Mouse (Mus musculus) hindbrain, embryonic 14.5 days (tissue): ENCODE results near the gene Notch1. TPM values are rescaled to one million over a fixed set of nuclear protein-coding genes. Genes with fewer than 3 reads are reported as not detected.

Experiments used
- ATAC-seq: fragments of 200-750 bp; cut with Nextera tagmentation; 2 replicates; pipeline ENCODE4 v1.8.0; 2017; ENCODE audit warnings: moderate number of reproducible peaks, mild to moderate bottlenecking, moderate TSS enrichment, moderate library complexity; ENCODE audit not compliant: low FRiP score
- DNase-seq: peaks from one replicate; pipeline ENCODE4 v3.0.0-alpha.2; 2015; ENCODE audit warnings: low spot score
- H3K27ac ChIP-seq: fragments of 300-500 bp; sonication (generic); 2 replicates; pipeline ENCODE4 v1.5.1; 2014; ENCODE audit warnings: mild to moderate bottlenecking, moderate library complexity
- H3K27me3 ChIP-seq: fragments of 300-500 bp; sonication (generic); 2 replicates; pipeline ENCODE4 v1.6.1; 2014; ENCODE audit warnings: mild to moderate bottlenecking, low read length, mixed read lengths; ENCODE audit not compliant: control insufficient read depth, insufficient read depth
- H3K36me3 ChIP-seq: fragments of 300-500 bp; sonication (generic); replicated peaks from 2 replicates; pipeline ENCODE4 v1.6.1; 2014; ENCODE audit not compliant: control insufficient read depth, insufficient read depth
- H3K4me1 ChIP-seq: fragments of 300-500 bp; sonication (generic); replicated peaks from 2 replicates; pipeline ENCODE4 v1.6.1; 2014; ENCODE audit warnings: antibody characterized with exemption, low read length, mixed read lengths; ENCODE audit not compliant: control insufficient read depth, insufficient read depth
- H3K4me2 ChIP-seq: fragments of 300-500 bp; sonication (generic); replicated peaks from 2 replicates; pipeline ENCODE4 v1.6.1; 2014; ENCODE audit warnings: mild to moderate bottlenecking, moderate library complexity
- H3K4me3 ChIP-seq: fragments of 300-500 bp; sonication (generic); replicated peaks from 2 replicates; pipeline ENCODE4 v1.5.1; 2014; ENCODE audit warnings: mild to moderate bottlenecking, low read length
- H3K9ac ChIP-seq: fragments of 300-500 bp; sonication (generic); 2 replicates; pipeline ENCODE4 v1.6.1; 2014
- H3K9me3 ChIP-seq: fragments of 300-500 bp; sonication (generic); 2 replicates; pipeline ENCODE4 v1.6.1; 2016; ENCODE audit warnings: low read length; ENCODE audit not compliant: control insufficient read depth
- WGBS: fragments of 180-500 bp; shearing (Covaris S2); extraction: QIAGEN DNeasy Blood & Tissue Kit; methylation state at CpG from one replicate; pipeline ENCODE4 v1.1.7; 2014; 5-methylcytosine and 5-hydroxymethylcytosine counted together
- polyA plus RNA-seq: library from polyadenylated mRNA; unstranded; fragments of >200 nt; fragmentation: Nextera tagmentation; extraction: Ambion mirVana; gene quantifications from 2 replicates; pipeline ENCODE4 v1.2.1, GENCODE M21; 2014

Gene Notch1
- polyA plus RNA-seq, 1 experiment from 2014 or later, result 23.3 TPM

DNA sequence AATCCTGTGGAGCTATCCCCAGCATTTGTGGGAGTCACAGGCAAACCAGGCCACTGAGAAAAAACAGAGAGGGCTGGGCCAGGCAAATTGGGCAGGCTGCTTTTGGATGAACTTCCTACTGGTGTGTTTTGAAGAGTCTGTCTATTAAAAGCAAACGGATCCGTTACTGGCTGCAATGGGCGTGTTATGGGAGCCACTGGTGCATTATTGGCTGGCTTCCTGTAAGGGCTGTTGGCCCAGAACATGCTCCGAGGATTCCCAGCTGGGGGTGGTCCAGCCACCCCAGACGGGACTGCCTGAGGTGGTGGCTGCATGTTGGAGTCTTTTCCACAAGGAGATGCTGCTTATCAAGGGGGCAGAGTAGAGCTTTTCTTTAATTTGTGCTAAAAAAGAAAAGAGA lies 74.8 kb downstream of the Notch1 start:
- peaks cover 15% of the 10 kb centered on the region for H3K4me1 ChIP-seq
- no peaks in the 10 kb centered on the region for H3K9me3 ChIP-seq
- no peak for DNase-seq
- ATAC-seq, result no peak
- H3K4me2 ChIP-seq, result no peak overlapping the region
- H3K36me3 ChIP-seq, result peaks cover 52% of the 10 kb centered on the region
- no peak overlapping the region for H3K9ac ChIP-seq
- no peak overlapping the region for H3K4me3 ChIP-seq
- no peaks in the 10 kb centered on the region for H3K27me3 ChIP-seq
- no peak overlapping the region for H3K27ac ChIP-seq
- WGBS, result 82% methylated on average over 5 of the region's 5 CpGs

DNA sequence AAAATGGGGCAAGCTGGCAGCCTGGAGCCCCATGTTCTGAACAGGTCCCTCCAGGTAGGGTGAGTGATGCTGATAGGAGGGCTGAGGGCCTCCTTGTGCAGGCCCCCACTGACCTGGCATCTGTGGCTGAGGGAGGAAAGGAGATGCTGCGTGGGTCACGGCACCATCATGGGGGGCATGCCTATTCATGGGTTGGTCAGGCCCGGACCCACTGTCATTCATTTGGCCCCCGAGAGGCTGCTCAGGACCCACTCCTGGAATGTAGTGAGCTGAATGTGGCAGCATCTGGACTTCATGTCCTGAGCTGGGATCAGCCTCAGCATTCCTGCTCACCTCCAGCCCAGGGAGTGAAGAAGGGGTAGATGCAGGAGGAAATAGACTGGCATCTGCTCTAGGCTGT lies 75.2 kb downstream of the Notch1 start:
- Histone ChIP-seq H3K9ac (no peak overlapping the region), H3K4me2 (no peak overlapping the region), H3K4me1 (peaks cover 11% of the 10 kb centered on the region), H3K27me3 (no peaks in the 10 kb centered on the region), H3K4me3 (no peak overlapping the region), H3K36me3 (peaks cover 54% of the 10 kb centered on the region), H3K9me3 (no peaks in the 10 kb centered on the region), H3K27ac (no peak overlapping the region)
- WGBS, result 97% methylated on average over 4 of the region's 4 CpGs
- ATAC-seq, result no peak
- no peak for DNase-seq

DNA sequence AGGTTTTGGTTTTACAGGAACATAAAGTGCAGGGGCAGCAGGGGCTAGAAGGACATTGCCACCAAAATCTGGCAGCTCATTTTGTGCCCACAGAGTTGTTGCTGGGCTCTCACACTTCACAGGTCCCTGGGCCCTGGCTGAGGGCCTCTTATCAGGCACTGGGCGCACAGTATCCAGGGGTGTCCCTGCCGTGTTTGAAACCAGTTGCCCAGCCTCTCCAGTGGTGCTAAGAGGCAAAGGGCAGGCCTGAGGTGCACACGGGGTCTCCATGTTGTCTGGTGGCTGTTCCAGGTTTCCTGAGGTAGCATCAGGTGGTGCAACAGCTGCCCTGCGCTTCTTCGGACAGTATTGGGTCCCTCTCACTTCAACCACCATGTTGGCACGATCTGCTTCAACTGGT lies 76.8 kb downstream of the Notch1 start:
- peaks cover 11% of the 10 kb centered on the region for H3K4me1 ChIP-seq
- no peak for DNase-seq
- peaks cover 70% of the 10 kb centered on the region for H3K36me3 ChIP-seq
- H3K4me2 ChIP-seq, result no peak overlapping the region
- WGBS, result 91% methylated on average over 6 of the region's 6 CpGs
- ATAC-seq, result no peak
- H3K27me3 ChIP-seq, result no peaks in the 10 kb centered on the region
- H3K9ac ChIP-seq, result no peak overlapping the region
- no peak overlapping the region for H3K4me3 ChIP-seq
- H3K9me3 ChIP-seq, result no peaks in the 10 kb centered on the region
- no peak overlapping the region for H3K27ac ChIP-seq

DNA sequence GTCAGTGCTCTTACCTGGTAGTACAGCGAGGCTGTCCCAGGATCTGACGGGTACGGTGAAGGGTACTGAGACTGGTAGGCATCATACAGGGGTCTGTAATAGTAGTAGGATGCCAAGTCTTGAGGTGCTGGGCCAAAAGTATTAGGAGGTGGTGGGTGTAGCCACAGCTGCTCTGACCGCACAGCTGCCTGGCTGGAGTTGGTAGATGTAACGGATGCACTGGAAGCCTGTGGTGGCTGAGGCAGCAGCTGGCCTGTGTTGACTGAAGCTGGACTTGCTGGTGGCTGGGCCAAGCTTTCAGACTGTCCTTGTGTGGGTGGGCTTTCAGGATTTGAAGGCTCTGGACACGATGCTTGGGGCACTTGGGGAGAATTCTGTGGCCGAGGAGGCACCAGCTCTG lies 78.1 kb downstream of the Notch1 start:
- Histone ChIP-seq H3K4me2 (no peak overlapping the region), H3K9ac (no peak overlapping the region), H3K9me3 (no peaks in the 10 kb centered on the region), H3K27me3 (no peaks in the 10 kb centered on the region), H3K4me1 (peaks cover under 1% of the 10 kb centered on the region; the same call in 1 of the 2 replicates), H3K27ac (no peak overlapping the region), H3K4me3 (no peak overlapping the region), H3K36me3 (peaks cover 83% of the 10 kb centered on the region)
- WGBS, result 90% methylated on average over 7 of the region's 7 CpGs
- DNase-seq (no peak), ATAC-seq (no peak)

DNA sequence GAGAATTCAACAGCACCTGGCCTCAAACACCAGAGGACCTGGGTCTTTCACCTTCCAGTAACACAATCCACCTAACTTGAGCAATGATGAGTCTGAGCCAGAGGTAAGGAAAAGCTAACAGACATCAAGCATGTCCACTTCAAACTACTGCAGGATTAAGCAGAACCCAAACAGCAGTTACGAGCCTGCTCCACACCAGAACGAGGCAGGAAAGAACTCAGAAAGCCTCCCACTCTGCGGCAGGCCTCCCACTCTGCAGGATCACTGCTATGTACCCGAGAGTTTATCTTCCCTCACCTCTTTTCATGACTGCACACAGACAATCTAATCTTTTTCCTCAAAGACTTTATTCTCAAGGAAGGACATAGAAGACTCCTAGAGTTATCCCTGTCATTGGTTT lies 79.2 kb downstream of the Notch1 start:
- H3K9ac ChIP-seq, result peak overlapping the region; percentile 37; the same call in 1 of the 2 replicates
- no peak for DNase-seq
- 85% methylated on average over 4 of the region's 4 CpGs for WGBS
- H3K4me3 ChIP-seq, result no peak overlapping the region
- no peaks in the 10 kb centered on the region for H3K9me3 ChIP-seq
- H3K27me3 ChIP-seq, result no peaks in the 10 kb centered on the region
- peaks cover 95% of the 10 kb centered on the region for H3K36me3 ChIP-seq
- no peak overlapping the region for H3K27ac ChIP-seq
- H3K4me2 ChIP-seq, result no peak overlapping the region
- no peaks in the 10 kb centered on the region for H3K4me1 ChIP-seq
- ATAC-seq, result no peak

DNA sequence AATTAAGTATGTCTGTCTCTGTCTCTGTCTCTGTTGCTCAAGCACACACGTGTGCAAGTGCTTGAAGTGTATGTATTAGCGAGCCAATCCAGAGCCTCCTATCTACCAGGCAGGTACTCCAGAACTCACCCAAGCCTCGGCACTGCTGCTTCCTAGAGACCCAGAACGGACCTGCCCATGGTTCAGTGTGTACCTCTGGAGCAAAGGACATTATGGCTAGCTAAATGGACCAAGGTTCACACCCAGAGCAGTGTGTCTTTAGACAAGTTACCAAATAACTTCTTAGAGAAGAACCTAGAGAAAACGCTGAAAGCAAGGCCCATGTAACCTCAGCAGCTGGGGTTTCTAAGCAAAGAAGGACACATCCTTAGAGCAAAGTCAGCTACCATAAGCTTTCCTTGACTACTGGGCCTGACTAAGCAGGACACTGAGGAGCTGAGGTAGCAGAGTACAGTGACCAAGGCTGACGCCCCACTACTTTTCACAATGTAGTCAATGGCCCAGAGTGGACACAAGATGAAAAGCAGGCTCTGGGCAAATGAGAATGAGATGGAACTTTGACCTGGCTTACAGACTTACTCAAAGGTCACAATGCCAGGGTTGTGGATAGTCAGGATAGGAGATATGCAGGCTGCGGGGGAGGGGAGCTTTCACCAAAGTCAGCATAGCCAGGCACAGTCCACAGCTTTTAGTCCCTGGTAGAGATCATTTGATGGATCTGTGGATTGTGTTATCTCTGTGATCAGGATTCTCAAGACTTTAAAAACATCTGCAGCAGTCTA lies 81.5 kb downstream of the Notch1 start:
- peaks cover 95% of the 10 kb centered on the region for H3K36me3 ChIP-seq
- H3K9ac ChIP-seq, result no peak overlapping the region

DNA sequence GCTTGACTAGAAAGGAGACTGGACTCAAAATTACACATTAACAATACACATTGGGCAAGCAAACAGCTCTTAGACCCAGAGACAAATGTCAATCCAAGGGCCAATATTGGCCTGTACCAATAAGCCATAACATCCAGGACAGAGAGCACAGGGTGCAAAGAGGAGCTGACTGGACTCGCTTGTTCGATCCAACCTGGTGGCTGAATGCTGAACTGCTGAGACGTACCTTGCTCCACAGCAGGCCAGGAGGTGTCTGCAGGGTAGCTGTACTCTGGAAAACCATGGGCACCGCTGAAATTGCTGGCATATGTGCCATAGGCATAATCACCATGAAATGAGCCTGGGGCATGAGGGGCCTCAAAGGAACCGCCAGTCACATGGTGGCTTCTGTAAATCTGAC lies 86.6 kb downstream of the Notch1 start:
- no peak overlapping the region for H3K9ac ChIP-seq
- ATAC-seq (no peak), DNase-seq (no peak)
- no peak overlapping the region for H3K27ac ChIP-seq
- H3K36me3 ChIP-seq, result peaks cover 96% of the 10 kb centered on the region
- whole genome bisulfite sequencing, result 77% methylated on average over 5 of the region's 5 CpGs
- H3K9me3 ChIP-seq, result no peaks in the 10 kb centered on the region
- H3K4me2 ChIP-seq, result no peak overlapping the region
- H3K27me3 ChIP-seq, result no peaks in the 10 kb centered on the region
- no peaks in the 10 kb centered on the region for H3K4me1 ChIP-seq
- no peak overlapping the region for H3K4me3 ChIP-seq

More for the DNA sequence above, 81.5 kb downstream of the Notch1 start:
- H3K4me3 ChIP-seq, result no peak overlapping the region
- H3K27me3 ChIP-seq, result no peaks in the 10 kb centered on the region
- no peaks in the 10 kb centered on the region for H3K4me1 ChIP-seq
- 91% methylated on average over 7 of the region's 7 CpGs for WGBS
- H3K9me3 ChIP-seq, result no peaks in the 10 kb centered on the region
- H3K4me2 ChIP-seq, result no peak overlapping the region
- ATAC-seq (no peak), DNase-seq (no peak)
- no peak overlapping the region for H3K27ac ChIP-seq

DNA sequence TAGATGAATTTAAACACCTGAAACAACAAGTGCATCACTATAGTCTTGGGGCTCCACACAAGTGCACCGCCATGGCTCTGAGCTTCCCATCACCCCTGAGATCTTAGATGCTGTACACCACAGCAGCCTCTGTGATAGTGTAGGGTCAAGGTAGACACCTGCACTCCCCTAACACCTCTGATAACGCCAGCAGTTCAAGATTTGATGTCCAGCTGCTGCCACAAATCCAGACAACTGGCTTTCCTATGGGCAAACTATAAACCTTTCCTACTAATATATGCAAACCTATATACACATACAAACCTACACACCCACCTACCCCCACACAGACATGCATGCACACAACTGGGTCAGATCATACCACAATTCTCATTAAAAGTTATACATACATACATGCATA lies 91.9 kb downstream of the Notch1 start:
- ATAC-seq (no peak), DNase-seq (no peak)
- Histone ChIP-seq H3K27ac (no peak overlapping the region), H3K4me1 (no peaks in the 10 kb centered on the region), H3K9me3 (no peaks in the 10 kb centered on the region), H3K36me3 (peaks cover 98% of the 10 kb centered on the region), H3K4me2 (no peak overlapping the region), H3K27me3 (no peaks in the 10 kb centered on the region), H3K4me3 (no peak overlapping the region), H3K9ac (no peak overlapping the region)
- 95% methylated on average over 2 of the region's 2 CpGs for WGBS

DNA sequence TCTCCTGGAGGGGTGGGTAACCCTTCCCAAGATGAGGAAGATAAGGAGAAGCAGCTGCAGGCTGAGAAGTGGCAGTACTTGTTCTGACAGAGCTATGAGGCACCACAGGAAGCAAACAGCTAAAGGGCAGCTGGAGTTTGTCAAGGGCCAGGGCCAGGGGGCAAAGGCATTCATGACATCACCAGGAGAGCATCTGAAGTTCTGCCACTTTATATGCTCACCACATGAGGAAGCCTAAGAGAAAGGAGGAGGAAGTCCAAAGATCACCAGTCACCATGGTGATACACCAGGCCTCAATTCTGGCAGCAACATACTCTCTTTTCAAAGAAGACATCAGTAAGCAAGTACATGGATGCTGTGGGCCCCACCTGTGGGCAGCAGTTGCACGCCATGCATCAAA lies 93.4 kb downstream of the Notch1 start:
- no peaks in the 10 kb centered on the region for H3K9me3 ChIP-seq
- no peak overlapping the region for H3K9ac ChIP-seq
- H3K4me1 ChIP-seq, result no peaks in the 10 kb centered on the region
- DNase-seq (no peak), ATAC-seq (no peak)
- H3K27ac ChIP-seq, result no peak overlapping the region
- peaks cover 98% of the 10 kb centered on the region for H3K36me3 ChIP-seq
- H3K27me3 ChIP-seq, result no peaks in the 10 kb centered on the region
- 100% methylated on average over 1 of the region's 1 CpGs for WGBS
- no peak overlapping the region for H3K4me2 ChIP-seq
- no peak overlapping the region for H3K4me3 ChIP-seq

DNA sequence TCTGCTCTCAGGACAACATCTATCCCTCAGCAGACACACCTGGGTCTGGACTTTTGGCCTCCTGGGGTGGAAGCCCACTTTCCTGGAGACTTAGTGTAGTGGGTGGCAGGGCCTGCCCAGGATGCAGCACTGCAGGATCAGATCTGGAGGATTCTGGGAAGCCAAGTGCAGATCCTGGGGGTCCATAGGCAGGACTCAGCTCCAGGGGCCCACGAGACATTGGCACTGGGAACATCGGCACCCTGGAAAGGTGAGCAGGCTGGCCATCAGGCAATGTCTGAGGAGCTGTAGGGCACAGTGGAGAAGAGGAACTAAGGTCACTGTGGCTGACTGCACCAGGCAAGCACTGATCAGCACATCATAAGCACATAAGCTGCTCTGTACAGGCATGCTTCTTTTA lies 94.5 kb downstream of the Notch1 start:
- Histone ChIP-seq H3K4me3 (no peak overlapping the region), H3K4me1 (no peaks in the 10 kb centered on the region), H3K36me3 (peaks cover 99% of the 10 kb centered on the region), H3K27ac (no peak overlapping the region), H3K9me3 (no peaks in the 10 kb centered on the region), H3K9ac (no peak overlapping the region), H3K27me3 (no peaks in the 10 kb centered on the region), H3K4me2 (no peak overlapping the region)
- DNase-seq (no peak), ATAC-seq (no peak)
- 97% methylated on average over 2 of the region's 2 CpGs for WGBS
